Mouse (Mus musculus) liver, postnatal 0 days (tissue): ENCODE data around the gene Gse1. TPM values are rescaled to one million over a fixed set of nuclear protein-coding genes. Genes with fewer than 3 reads are reported as not detected.

Experiments
- ATAC-seq: fragments of 200-750 bp; cut with Nextera tagmentation; 2 replicates; pipeline ENCODE4 v1.8.0; 2017; ENCODE audit warnings: mild to moderate bottlenecking, moderate library complexity
- DNase-seq: peaks from one replicate; pipeline ENCODE4 v3.0.0-alpha.2; 2016
- H3K27ac ChIP-seq: fragments of 300-500 bp; sonication (generic); 2 replicates; pipeline ENCODE4 v1.5.1; 2014; ENCODE audit warnings: antibody characterized with exemption, moderate library complexity, mild to moderate bottlenecking, low read depth
- H3K27me3 ChIP-seq: fragments of 300-500 bp; sonication (generic); 2 replicates; pipeline ENCODE4 v1.6.1; 2014; ENCODE audit warnings: low read length, control low read depth, mixed read lengths; ENCODE audit not compliant: insufficient read depth
- H3K36me3 ChIP-seq: fragments of 300-500 bp; sonication (generic); replicated peaks from 2 replicates; pipeline ENCODE4 v1.6.1; 2014; ENCODE audit warnings: mild to moderate bottlenecking, control low read depth, low read length, moderate library complexity, mixed read lengths; ENCODE audit not compliant: insufficient read depth
- H3K4me1 ChIP-seq: fragments of 300-500 bp; sonication (generic); 2 replicates; pipeline ENCODE4 v1.6.1; 2014; ENCODE audit warnings: antibody characterized with exemption, mild to moderate bottlenecking, control low read depth; ENCODE audit not compliant: insufficient read depth
- H3K4me2 ChIP-seq: fragments of 300-500 bp; sonication (generic); 2 replicates; pipeline ENCODE4 v1.6.1; 2014; ENCODE audit warnings: low read depth, mild to moderate bottlenecking, low read length, moderate library complexity, mixed read lengths
- H3K4me3 ChIP-seq: fragments of 300-500 bp; sonication (generic); 2 replicates; pipeline ENCODE4 v1.5.1; 2014; ENCODE audit warnings: low read depth, low read length
- H3K9ac ChIP-seq: fragments of 300-500 bp; sonication (generic); replicated peaks from 2 replicates; pipeline ENCODE4 v1.6.1; 2014; ENCODE audit warnings: mild to moderate bottlenecking, moderate library complexity
- H3K9me3 ChIP-seq: fragments of 300-500 bp; sonication (generic); 2 replicates; pipeline ENCODE4 v1.6.1; 2016; ENCODE audit warnings: mild to moderate bottlenecking, control low read depth, low read length, mixed read lengths
- CTCF ChIP-seq: sonication (generic); IDR thresholded peaks from 2 replicates; pipeline ENCODE4 v1.5.1; 2016; ENCODE audit warnings: antibody characterized with exemption, low read depth
- EP300 ChIP-seq: IDR thresholded peaks from 2 replicates; pipeline ENCODE4 v1.6.1; 2016; ENCODE audit warnings: antibody characterized with exemption, low read depth, mild to moderate bottlenecking
- WGBS: fragments of 180-500 bp; shearing (Covaris S2); extraction: QIAGEN DNeasy Blood & Tissue Kit; methylation state at CpG from one replicate; pipeline ENCODE4 v1.1.7; 2014; ENCODE audit not compliant: insufficient replicate concordance; 5-methylcytosine and 5-hydroxymethylcytosine counted together
- polyA plus RNA-seq: library from polyadenylated mRNA; unstranded; fragments of >200 nt; fragmentation: Nextera tagmentation; extraction: Ambion mirVana; gene quantifications from 2 replicates; pipeline ENCODE4 v1.2.1, GENCODE M21; 2015

Gse1 gene
- polyA plus RNA-seq, 1 experiment from 2014 or later, result 7.7 TPM

GRCm38 (mm10) chr8:120454404-120454803 is 226.1 kb downstream of the Gse1 start:
- peaks cover 29% of the 10 kb centered on the region for H3K4me1 ChIP-seq
- WGBS, result 62% methylated on average over 6 of the region's 6 CpGs
- ATAC-seq (no peak), DNase-seq (no peak)
- no peak overlapping the region for H3K4me2 ChIP-seq
- TF ChIP-seq EP300, result no peak
- TF ChIP-seq CTCF, result no peak
- H3K9ac ChIP-seq, result no peak overlapping the region
- no peaks in the 10 kb centered on the region for H3K27me3 ChIP-seq
- H3K9me3 ChIP-seq, result no peaks in the 10 kb centered on the region
- no peak overlapping the region for H3K4me3 ChIP-seq
- H3K36me3 ChIP-seq, result no peaks in the 10 kb centered on the region
- H3K27ac ChIP-seq, result no peak overlapping the region

- Histone ChIP-seq H3K27ac (no peak overlapping the region), H3K27me3 (no peaks in the 10 kb centered on the region), H3K4me1 (peaks cover 15% of the 10 kb centered on the region), H3K9ac (no peak overlapping the region), H3K36me3 (no peaks in the 10 kb centered on the region), H3K9me3 (no peaks in the 10 kb centered on the region), H3K4me2 (no peak overlapping the region), H3K4me3 (no peak overlapping the region)
- DNase-seq, result no peak
- 80% methylated on average over 6 of the region's 6 CpGs for WGBS
- no peak for TF ChIP-seq EP300
- TF ChIP-seq CTCF, result no peak
- no peak for ATAC-seq
These were observed 232.1 kb downstream of the Gse1 start for GRCm38 (mm10) chr8:120460375-120460774.

- H3K27ac ChIP-seq, result no peak overlapping the region
- no peak overlapping the region for H3K4me2 ChIP-seq
These were observed 233.9 kb downstream of the Gse1 start for GRCm38 (mm10) chr8:120462119-120462551.

GRCm38 (mm10) chr8:120462611-120463010 is 234.4 kb downstream of the Gse1 start:
- TF ChIP-seq CTCF, result no peak
- TF ChIP-seq EP300, result no peak
- no peak overlapping the region for H3K4me2 ChIP-seq
- no peaks in the 10 kb centered on the region for H3K36me3 ChIP-seq
- H3K4me1 ChIP-seq, result no peaks in the 10 kb centered on the region; the same call in 1 of the 2 replicates
- DNase-seq, result no peak
- WGBS, result 78% methylated on average over 6 of the region's 6 CpGs
- no peak for ATAC-seq
- H3K27ac ChIP-seq, result no peak overlapping the region
- no peak overlapping the region for H3K9ac ChIP-seq
- H3K4me3 ChIP-seq, result no peak overlapping the region
- no peaks in the 10 kb centered on the region for H3K9me3 ChIP-seq
- H3K27me3 ChIP-seq, result no peaks in the 10 kb centered on the region

More at GRCm38 (mm10) chr8:120462119-120462551, 233.9 kb downstream of the Gse1 start:
- Histone ChIP-seq H3K9me3 (no peaks in the 10 kb centered on the region), H3K4me3 (no peak overlapping the region), H3K36me3 (no peaks in the 10 kb centered on the region), H3K27me3 (no peaks in the 10 kb centered on the region), H3K9ac (no peak overlapping the region), H3K4me1 (no peaks in the 10 kb centered on the region; the same call in 1 of the 2 replicates)
- no peak for DNase-seq
- WGBS, result 48% methylated on average over 15 of the region's 15 CpGs
- peak; percentile 66 for ATAC-seq
- TF ChIP-seq CTCF, result no peak

GRCm38 (mm10) chr8:120463918-120464584 is 235.8 kb downstream of the Gse1 start:
- 80% methylated on average over 9 of the region's 9 CpGs for WGBS
- Histone ChIP-seq H3K27me3 (no peaks in the 10 kb centered on the region), H3K4me3 (no peak overlapping the region), H3K36me3 (no peaks in the 10 kb centered on the region), H3K27ac (no peak overlapping the region), H3K4me1 (no peaks in the 10 kb centered on the region; the same call in 1 of the 2 replicates), H3K9ac (0 out of 2 replicates have a peak overlapping the region, but pooled peaks have one; percentile 11), H3K4me2 (no peak overlapping the region), H3K9me3 (no peaks in the 10 kb centered on the region)
- no peak for DNase-seq
- TF ChIP-seq EP300 (no peak), CTCF (no peak)
- ATAC-seq, result no peak

GRCm38 (mm10) chr8:120464585-120464937 is 236.3 kb downstream of the Gse1 start:
- no peak overlapping the region for H3K27ac ChIP-seq
- no peaks in the 10 kb centered on the region; the same call in 1 of the 2 replicates for H3K4me1 ChIP-seq
- 0 out of 2 replicates have a peak overlapping the region, but pooled peaks have one; percentile 11 for H3K9ac ChIP-seq
- H3K36me3 ChIP-seq, result no peaks in the 10 kb centered on the region
- H3K4me3 ChIP-seq, result no peak overlapping the region
- no peaks in the 10 kb centered on the region for H3K9me3 ChIP-seq
- 77% methylated on average over 4 of the region's 4 CpGs for WGBS
- DNase-seq (no peak), ATAC-seq (no peak; the same call in 1 of the 2 replicates)
- TF ChIP-seq EP300 (no peak), CTCF (no peak)
- H3K4me2 ChIP-seq, result no peak overlapping the region
- no peaks in the 10 kb centered on the region for H3K27me3 ChIP-seq
